Mouse (Mus musculus): ENCODE data around the gene 2310011J03Rik.

- TF ChIP-seq GATA1 (IDR thresholded peaks at IDR 0.05; ENCODE audit: borderline replicate concordance, low read length), result no peak
- TF ChIP-seq FLI1 (IDR thresholded peaks at IDR 0.05; ENCODE audit: low read length), result no peak
Measured at GRCm38 (mm10) chr10:80313627-80314201, 6.6 kb downstream of the 2310011J03Rik start.
